Mouse (Mus musculus): ENCODE measurements at regions not wholly inside any gene's neighbourhood (a gene's known extent, or its start where the extent isn't known, plus 50 kb on each side); places are given as distances from the start of the nearest gene placed in this dataset.

DNA sequence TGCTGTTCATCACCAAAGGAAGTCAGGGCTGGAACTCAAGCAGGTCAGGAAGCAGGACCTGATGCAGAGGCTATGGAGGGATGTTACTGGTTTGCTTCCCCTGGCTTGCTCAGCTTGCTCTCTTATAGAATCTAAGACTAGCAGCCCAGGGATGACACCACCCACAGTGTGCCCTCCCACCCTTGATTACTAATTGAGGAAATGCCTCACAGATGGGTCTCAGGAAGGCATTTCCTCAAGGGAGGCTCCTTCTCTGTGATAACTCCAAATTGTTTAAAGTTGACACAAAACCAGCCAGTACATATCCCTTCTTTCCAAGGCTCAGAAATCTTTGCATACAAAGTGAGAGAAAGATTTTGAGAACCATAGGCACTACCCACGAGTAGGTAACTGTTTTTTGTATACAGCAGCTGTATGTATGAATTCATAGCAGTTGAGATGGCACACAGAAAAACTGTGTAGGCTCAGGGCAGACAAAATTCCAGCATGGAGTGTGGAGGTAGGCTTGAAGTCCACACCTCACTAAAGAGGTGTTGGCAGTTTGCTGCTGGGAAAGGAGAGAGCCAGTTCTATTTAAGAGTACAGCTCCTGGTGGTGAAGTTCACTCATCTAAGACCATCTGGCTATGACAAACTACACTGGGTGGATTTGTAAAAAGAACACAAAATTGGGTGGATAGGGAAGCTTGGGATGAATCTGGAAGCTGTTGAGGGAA is 317.0 kb downstream of the Epm2a start:
- TF ChIP-seq CTCF (IDR thresholded peaks at IDR 0.05 in 2 of 3, conservative IDR thresholded peaks at IDR 0.05 in 1 of 3; ENCODE audit: control insufficient read depth in 1 of 3, insufficient read depth in 1 of 3, low read depth in 2 of 3, low read length in 3 of 3, poor library complexity in 1 of 3, severe bottlenecking in 1 of 3) (no peak), HCFC1 (IDR thresholded peaks at IDR 0.05; ENCODE audit: low read depth, low read length) (no peak), MAFK (IDR thresholded peaks at IDR 0.05; ENCODE audit: borderline replicate concordance, low read depth, low read length) (no peak), SIN3A (IDR thresholded peaks at IDR 0.05; ENCODE audit: low read length) (no peak), UBTF (IDR thresholded peaks at IDR 0.05; ENCODE audit: borderline replicate concordance, insufficient read depth, low read depth, low read length) (no peak)

Measured in MEL (cell line).